Mouse (Mus musculus) T-helper 1 cell (primary cell): ENCODE results near the gene Gda.

ENCODE experiments used
- in situ Hi-C: fragments of 300-600 bp; cut with MboI, MseI; formaldehyde crosslinking; loops from one replicate; pipeline ENCODE4 v1.15.1; 2025; ENCODE audit warnings: high pct_unique_total_duplicates

Gda gene

GRCm38 (mm10) chr19:21376445-21377218, 96.6 kb downstream of the Gda start:
- in situ Hi-C loops = loop anchor here (5.0 to 25.0 kb wide), 2 partner anchors 191 to 1511 kb away; no protein-coding TSS in a partner anchor

GRCm38 (mm10) chr19:21373073-21373755, 100.0 kb downstream of the Gda start:
- in situ Hi-C loops = loop anchor here (5.0 kb wide), 1 partner anchor 374 kb away; no protein-coding TSS in a partner anchor

- in situ Hi-C loops = loop anchor here (5.0 kb wide), 1 partner anchor 375 kb away; no protein-coding TSS in a partner anchor
Measured at GRCm38 (mm10) chr19:21372395-21373072, 100.7 kb downstream of the Gda start.

GRCm38 (mm10) chr19:21371337-21371736, 101.9 kb downstream of the Gda start:
- in situ Hi-C loops = loop anchor here (5.0 kb wide), 1 partner anchor 376 kb away; no protein-coding TSS in a partner anchor

DNA sequence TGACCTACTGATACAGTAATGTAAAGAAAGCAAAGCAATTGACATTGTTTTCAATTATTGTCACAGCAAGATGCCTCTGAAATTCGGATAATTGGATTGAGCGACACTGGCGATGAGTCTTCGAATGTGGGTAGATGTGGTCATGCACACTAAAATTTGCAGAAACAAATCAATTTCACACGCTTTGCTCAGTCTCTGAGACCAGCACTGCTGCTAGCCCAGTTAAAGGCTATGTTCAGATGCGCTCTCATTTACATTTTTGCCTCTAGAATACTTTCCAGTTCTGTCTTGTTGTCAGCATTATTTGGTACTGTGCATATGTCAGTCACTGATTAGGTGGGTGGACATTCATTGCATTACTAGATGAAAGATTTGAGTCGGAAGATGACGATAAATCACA, 102.5 kb downstream of the Gda start:
- in situ Hi-C loops = loop anchor here (5.0 kb wide), 1 partner anchor 377 kb away; no protein-coding TSS in a partner anchor

DNA sequence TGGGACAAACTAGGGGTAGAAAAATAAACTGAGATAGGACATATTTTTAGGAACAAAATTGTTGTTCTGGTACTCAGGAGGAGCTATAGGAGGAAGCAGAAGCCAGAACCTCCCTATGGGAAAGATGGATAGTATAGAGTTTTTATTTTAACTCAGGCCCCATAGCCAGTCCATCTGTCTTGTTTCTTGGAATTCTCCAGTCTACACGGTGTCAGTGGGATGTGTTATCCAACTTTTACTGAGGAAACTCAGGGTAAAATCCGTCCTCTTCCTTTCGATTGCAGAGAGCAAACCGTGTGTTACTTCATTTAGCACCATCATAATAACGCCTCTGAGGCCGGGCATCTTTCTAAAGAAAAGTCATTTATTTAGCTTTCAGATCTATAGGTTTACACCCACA, 104.1 kb downstream of the Gda start:
- in situ Hi-C loops = no loop called here

GRCm38 (mm10) chr19:21368595-21368994, 104.7 kb downstream of the Gda start:
- in situ Hi-C loops = no loop called here

DNA sequence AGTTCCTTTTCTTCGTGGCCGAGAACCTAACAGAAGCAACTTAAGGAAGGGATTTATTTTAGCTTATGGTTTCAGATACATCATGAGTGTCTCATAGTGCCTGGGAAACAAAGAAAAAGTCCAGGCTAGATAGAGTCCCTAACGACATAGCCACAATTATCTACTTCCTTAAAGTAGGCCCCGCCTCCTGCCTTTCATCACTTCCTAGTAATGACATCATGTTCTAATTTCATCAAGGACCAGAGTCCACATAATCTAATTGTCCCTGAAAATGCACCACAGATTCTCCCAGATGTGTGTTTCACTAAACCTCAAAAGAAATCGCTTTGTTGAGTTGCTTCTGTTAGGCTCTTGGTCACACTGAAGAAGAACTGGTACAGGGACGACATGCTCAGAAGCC, 115.5 kb downstream of the Gda start:
- in situ Hi-C loops = no loop called here

- in situ Hi-C loops = no loop called here
Measured at GRCm38 (mm10) chr19:21349634-21350033, 123.6 kb downstream of the Gda start.

- in situ Hi-C loops = no loop called here
Measured at GRCm38 (mm10) chr19:21346646-21347045, 126.6 kb downstream of the Gda start.
